Mouse (Mus musculus): ENCODE measurements around the gene Gan.

Gan gene

GRCm38 (mm10) chr8:117256292-117256938, 98.5 kb downstream of the Gan start:
- peak; percentile 93 to 95 for DNase-seq

GRCm38 (mm10) chr8:117257029-117257820, 99.3 kb downstream of the Gan start, which contains the start of gene Cmip:
Cmip (plus strand) TSS chr8:117257064.
- peak; percentile 57 to 69 for DNase-seq

GRCm38 (mm10) chr8:117257821-117258575, 100.1 kb downstream of the Gan start:
- DNase-seq = peak; percentile 71 to 72

GRCm38 (mm10) chr8:117258576-117259040, 100.7 kb downstream of the Gan start:
- DNase-seq = peak in 1 of 2 experiments; percentile 21

- DNase-seq = no peak
These were observed 101.6 kb downstream of the Gan start for GRCm38 (mm10) chr8:117259431-117260001.

- DNase-seq = no peak
These were observed 102.4 kb downstream of the Gan start for GRCm38 (mm10) chr8:117260234-117260929.

- DNase-seq = no peak
These were observed 103.1 kb downstream of the Gan start for GRCm38 (mm10) chr8:117260930-117261475.

GRCm38 (mm10) chr8:117261702-117262101, 103.8 kb downstream of the Gan start:
- peak; percentile 41 to 51 for DNase-seq

GRCm38 (mm10) chr8:117262685-117263084, 104.8 kb downstream of the Gan start:
- no peak for DNase-seq

GRCm38 (mm10) chr8:117263442-117263841, 105.5 kb downstream of the Gan start:
- no peak for DNase-seq

GRCm38 (mm10) chr8:117265079-117265478, 107.1 kb downstream of the Gan start:
- DNase-seq = no peak
